Mouse (Mus musculus) kidney, adult 8-10 months (tissue): ENCODE measurements around the gene Cdh4.

Experiments
- DNase-seq, 2 experiments: peaks; one replicate each; pipeline ENCODE4 v3.0.0; 2022

Gene Cdh4

DNA sequence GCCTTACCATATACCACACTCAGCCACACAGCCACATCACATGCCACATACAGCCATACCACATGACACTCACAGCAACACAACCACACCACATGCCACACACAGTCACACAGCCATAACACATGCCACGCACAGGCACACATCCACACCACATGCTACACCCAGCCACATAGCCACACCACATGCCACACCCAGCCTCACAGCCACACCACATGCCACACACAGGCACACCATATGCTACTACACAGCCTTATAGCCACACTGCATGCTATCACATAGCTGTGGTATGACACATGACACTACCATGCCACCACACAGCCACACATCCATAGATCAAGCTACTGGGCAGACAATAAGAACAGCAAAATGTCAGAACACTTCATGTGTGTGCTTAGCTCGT is 158.1 kb downstream of the Cdh4 start:
- DNase-seq: no peak

DNA sequence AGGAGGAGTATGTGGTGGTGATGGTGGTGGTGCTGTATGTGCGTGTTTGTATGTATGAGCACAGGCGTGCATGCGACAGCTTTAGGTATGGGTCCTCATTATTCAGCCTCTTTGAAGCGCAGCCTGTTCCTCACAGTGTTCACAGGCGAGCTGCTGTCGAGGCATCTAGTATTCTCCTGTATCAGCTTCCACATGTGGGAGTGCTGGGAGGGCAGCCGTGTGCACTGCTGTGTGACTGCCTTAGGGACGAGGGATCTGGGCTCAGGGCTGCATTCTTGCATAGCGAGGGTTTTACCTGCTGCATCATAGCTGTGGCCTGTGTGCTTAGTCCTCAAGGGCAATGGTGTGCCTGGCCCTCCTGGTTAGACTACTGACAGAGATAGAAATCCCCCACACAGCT is 158.9 kb downstream of the Cdh4 start:
- no peak for DNase-seq

DNA sequence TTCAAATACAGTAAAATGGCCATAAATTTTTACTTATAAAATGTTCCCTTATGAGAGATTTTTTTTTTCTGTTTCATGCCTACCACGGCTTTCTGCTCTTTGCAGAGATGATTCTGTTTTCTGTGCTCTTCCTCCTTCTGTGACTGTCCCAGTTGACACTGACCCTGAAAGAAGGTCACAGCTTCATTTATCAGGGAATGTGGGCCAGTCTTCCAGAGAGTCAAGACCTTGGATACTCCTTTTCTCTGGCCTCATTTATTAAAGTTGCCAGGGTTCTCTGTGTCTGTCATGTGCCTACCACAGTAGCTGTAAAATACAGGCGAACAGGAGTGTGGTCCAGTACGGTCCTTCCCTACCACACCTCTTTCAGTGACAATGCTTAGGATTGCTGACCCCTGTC is 162.5 kb downstream of the Cdh4 start:
- DNase-seq: no peak

DNA sequence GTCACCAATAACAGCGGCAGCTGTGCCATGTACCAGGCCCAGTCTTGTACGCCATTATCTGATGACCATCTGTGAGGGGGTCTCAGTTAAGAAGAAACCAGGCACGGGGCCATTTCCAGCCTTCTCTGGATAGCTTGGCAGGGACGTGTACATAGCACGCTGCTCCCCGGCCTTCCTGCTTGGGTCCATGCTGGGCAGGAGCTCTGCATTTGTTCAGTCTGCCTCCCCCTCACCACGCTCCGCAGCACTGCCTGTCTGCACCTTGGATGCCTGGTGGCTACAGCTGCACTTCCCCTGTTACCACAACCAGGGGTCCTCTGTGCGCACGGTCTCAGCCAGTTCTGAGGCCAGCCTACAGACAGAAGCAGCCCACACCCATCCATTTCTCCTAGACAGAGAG is 163.0 kb downstream of the Cdh4 start:
- DNase-seq: no peak

DNA sequence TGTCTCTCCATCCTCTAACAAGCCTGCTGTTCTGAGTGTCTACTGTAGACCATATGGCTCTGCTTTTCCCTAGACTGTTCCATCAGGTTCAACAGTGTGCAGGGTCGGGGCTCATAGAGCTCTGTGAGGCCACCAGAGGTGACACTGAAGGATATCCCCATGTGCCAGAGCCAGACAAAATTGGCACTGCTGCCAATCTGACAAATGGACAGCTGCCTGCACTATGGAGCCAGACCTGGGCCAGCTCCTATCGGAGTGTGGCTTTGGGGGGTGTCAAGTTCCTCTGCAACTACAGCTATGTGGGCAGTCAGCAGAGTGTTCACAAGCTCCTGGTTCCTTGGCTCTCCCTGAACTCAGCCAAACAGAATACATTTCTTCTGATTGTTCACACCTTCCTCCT is 164.1 kb downstream of the Cdh4 start:
- DNase-seq: no peak

DNA sequence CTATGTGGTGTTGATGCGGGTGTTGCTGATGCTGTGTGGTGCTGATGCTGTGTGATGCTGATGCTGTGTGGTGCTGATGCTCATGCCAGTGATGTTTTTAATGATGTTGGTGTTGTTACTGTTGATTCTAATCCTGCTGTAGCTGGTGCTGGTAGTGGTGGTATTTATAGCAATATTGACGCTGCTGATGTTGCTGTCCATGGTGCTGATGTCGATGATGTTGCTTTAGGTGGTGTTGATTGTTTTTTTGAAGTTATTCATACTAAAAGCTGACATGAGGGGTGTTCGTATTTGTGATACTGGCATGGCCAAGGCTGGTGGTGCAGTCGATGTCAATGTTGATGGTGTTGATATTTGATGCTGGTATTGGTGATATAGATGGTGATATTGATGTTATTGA is 173.7 kb downstream of the Cdh4 start:
- no peak for DNase-seq

DNA sequence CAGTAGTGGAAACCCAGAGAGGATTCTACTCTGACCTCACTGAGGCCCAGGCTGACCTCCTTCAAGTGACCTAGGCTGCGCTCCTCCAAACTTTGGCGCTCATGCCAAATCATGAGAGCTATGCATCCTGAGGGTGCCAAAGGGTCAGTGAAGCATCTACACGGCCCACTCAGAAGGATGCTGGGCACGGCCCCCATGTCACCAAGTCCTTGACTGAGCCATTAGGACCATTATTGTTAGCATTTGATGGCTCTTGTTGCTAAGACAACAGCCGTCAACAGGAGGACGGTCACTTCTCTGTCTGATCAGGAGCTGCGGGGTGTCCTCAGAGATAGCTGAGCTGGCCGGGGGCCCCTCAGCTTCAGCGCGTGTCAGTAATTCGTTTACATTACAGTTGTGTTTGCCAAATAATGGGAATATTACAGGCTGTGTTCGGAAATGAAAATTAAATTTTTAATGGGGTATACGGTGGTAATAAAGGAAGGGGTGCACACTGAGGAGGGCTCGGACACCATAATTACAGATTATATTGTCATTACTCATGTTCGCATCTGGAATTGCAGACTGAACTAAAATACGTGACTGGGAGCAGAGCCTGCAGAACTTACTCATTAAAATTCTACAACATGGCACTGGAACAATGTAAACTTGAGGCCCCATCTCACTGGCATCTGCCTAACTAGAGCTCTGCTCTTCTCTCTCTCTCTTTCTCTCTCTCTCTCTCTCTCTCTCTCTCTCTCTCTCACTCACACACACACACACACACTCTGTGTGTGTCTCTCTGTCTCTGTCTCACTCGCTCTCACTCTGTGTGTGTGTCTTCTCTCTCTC is 181.6 kb downstream of the Cdh4 start:
- no peak for DNase-seq

DNA sequence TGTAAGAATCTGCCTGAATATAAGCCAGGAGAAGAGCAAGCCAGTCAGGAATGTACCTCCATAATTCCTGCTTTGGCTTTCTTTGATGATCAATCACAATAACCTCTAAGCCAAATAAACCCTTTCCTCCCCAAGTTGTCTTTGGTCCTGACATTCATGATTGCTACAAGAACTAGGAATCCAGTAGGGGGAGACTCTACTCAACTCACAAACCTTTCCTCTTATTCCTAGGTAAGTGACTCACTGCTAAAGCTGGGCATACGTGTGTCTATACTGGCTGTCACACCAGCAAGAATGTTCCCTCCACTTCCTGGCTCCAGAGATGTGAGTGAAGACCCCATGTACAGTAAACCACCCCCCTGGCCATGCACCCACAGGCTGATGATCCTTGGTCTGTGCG is 185.3 kb downstream of the Cdh4 start:
- no peak for DNase-seq

DNA sequence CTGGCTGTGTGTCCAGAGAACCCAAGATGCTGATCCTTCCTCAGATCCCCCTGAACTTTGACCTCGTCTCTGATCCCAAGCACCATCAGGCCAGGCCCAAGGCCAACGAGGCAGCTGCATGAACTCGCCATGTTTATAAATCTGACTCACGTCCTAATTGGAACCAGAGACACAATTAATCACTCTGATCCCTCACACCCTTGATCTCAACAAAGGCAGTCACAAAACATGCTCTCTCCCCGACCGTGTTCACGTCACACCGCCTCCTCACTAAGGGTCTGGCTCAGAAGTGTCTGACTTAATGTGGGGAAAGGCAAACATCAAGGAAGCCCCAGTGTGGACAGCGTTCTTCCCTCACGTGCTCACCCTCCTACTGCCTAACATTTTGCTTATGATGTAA is 188.5 kb downstream of the Cdh4 start:
- no peak for DNase-seq

DNA sequence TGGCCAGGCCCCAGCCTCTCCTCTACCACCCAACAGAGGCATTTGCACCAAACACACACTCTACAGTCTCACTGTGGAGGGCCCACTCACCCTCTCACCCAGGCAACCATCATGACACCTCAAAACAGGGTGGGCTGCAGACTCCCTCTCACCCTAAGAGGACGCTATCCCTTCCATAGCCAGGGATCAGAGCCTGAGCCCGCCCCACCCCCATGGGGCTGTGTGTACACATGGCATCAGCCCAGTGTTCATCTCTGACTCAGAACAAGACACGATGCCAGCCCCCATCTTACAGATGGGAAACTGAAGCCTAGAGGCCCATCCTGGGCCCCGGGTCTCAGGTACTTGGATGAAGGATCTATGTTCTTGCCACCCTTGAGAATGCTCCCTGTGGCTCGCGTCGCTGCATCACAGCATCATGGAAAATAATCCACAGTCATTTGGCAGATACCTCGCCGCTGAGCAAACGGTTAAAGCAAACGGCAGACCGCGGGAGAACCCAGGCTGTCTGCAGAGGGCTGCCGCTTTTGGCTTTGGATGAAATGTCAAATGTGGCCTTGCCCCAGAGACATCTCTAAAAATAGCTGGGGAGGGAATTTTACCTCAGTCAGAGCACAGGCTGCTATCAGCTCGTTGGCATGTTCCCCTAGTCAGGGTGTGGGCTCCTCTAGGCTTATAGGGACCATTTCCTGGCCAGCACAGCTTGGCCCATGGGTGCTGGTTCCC is 198.5 kb downstream of the Cdh4 start:
- DNase-seq: no peak

DNA sequence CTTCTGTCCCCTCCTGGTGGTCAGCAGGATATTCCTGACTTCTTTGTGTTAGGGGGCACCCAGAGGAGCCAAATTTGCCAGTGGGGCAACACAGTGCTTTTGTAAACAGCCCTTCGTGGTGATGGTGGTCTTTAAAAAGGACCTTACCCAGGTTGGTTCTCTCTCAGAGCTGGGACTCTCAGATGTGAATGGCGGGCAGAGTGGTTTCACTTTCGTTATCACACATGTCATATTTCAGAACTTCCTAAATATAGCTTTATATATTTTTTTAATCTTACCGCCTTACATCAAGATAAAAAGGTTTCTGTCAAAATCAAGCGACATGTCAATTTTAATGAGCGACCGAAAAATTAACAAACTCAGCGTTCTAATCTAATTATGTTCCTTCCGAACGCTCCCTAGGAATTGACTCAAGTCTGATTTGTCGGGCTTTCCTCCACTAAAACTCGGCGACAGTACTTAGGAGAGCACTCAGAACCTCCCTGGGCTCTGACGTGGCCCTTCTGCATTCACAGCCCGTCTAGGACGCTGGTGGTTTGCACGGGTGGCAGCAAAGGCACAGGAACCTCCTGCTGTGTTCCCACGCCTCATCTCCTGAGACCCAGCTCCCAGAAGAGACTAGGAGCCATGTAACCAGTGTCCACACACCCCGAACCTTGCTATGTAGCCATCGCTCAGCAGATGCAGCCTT is 206.5 kb downstream of the Cdh4 start:
- no peak for DNase-seq

DNA sequence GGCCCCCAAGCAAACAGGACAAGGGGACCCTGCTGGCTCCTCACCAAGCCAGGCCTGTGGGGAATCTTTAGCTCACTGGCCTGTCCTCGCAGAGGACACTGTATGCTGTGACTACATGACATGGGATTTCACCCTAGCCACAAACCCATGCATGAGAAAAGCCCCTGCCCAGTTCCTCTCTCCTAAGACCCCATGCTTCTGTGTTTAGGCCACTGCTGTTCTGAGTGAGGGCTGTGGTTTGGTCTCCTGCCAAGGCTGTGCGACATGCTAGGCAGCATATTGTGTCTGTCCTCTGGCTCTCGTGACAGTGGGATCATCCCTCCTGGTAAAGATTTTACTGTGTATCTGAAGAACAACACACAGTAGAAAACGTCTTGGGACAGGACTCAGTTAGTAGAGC is 207.1 kb downstream of the Cdh4 start:
- DNase-seq: no peak

DNA sequence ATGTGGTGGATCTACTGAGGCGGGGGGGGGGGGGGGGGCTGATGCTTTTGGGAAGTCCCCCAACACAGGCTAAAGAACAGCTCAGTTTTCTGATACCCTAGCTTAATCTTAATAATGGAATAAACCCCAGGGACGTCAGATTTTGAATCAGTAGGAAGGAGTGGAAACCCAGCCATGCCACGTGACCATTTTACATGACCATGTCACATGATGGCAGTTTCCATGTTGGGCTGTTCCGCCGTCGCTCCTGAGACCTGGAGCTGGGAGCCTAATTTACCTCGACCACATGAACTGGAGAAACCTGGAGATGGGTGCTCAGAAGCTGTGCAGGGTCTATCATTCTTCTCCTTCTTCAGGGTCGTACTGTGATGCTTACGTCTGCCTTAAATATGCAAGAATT is 207.9 kb downstream of the Cdh4 start:
- no peak for DNase-seq

DNA sequence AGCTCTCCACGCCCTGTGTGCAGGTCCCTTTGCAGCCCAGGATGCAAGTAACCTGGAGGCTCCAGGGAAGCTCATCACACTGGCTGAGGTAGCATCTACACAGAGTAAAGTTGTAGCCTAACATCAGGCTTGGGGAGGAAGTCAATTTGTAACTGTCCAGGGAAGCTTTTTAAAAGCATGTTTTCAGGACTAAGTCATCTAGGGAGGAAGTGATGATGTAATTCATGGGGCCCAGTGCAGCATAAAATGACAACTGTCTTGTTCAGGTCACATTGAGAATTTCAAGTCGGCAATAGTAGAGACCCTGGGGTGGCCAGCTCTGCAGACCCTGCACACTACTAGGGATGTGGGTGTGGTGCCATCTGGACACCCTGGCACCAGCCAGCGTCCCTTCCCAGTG is 213.3 kb downstream of the Cdh4 start:
- no peak for DNase-seq

DNA sequence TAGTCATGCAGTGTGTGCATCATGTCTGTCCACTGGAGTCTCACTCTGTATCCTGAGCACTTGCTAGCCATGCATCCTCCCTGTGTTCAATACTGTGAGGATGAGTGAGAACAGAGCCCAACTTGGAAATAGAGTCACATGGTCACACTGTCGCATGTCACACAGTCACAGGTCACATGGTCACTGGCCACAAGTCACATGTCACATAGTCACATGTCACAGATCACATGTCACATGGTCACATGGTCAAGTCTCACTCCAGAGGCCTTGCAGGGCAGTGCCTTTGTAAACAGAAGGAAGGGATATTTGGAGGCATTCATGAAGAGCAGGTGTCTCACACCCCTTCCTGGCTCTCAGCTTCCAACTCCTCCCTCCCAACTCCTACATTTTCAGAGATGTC is 217.0 kb downstream of the Cdh4 start:
- no peak for DNase-seq

DNA sequence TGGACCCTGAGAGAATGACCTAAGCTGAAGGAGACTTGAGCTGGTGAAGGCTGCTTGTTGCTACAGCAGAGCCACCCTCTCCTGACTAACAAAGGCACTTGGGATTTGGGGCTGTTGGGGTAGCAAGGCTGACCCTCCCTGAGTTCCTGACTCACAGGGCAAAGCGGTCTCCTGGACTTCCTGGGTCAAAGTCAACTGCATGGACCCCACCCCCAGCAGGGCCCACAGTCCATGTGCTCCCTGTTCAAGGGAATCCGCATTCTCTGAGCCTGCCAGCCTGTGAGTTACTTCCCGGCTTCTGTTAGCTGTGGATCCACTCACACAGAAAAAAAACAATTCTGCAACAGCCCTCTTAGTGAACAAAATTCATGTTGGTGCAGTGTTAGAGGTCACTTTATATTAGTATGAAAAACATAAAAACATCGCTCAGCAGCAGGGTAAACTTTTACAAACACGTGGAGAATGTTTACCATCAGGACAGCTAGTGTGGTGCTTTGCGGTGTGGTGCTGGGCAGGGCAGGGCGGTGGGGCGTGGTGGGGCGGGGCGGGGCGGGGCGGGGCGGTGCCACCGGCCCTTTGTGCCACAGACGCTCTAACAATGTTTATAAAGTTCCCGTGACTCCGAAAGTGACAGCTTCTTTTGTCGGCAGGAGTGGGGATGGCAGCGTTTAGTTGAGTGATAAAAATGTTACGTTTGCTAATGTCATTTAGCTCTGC is 219.9 kb downstream of the Cdh4 start:
- DNase-seq: peak; percentile 7 to 21

DNA sequence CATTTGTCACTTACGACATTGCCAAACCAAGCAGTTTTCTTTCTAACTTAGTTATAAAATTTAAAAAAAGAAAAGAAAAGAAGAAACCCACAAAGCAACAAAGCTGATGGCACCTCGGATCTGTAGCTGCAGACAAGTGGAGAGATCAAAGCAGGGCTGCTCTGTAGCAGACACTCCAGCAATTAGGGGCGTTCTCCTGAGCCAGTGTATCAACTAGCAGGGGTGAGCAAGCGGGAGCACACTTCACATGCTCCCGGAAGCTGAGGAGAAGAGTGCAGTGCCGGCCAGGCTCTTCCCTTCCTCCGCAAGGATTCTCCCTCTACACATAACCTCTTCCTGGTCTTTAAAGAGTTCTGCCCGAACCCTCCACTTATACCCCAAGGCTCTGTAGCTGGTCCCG is 220.5 kb downstream of the Cdh4 start:
- DNase-seq: no peak

DNA sequence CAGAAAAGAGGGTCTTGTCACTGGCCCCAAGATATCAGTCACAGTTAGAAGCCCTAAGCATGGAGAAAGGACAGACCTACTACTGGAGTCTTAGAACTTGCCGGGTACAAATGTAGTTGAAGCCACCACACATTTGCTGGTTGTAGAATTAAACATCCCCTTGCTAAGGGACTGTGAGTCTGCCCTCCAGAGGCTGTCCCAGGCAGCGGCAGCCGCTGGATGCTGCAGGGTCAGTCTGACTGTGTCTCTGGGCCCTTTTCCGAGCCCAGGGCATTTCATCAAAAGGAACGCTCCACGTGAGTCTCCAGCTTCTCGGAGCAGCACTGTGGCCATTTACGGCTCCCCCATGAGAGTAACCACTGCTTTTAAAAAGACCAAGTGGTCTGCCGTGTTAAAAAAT is 221.4 kb downstream of the Cdh4 start:
- DNase-seq: no peak

DNA sequence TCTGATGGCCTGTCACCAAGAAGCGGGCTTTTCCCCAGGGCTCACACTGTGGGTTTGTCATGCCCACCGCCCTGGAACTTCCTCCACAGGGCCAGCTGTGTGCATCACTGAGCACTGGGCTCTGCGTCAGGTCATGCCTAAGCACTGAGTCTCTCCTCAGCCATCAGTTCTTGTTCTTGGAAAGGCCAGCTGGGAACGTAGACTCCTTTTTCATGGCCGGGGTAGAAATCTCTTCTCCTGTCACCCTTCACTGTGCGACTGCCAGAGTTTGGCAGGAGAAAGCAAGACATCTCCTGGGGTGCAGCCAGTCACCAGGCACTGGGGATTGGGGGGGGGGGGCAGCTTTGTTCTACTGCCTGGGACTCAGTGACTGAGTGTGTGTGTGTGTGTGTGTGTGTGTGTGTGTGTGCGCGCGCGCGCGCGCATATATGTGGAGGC is 222.0 kb downstream of the Cdh4 start:
- no peak for DNase-seq

DNA sequence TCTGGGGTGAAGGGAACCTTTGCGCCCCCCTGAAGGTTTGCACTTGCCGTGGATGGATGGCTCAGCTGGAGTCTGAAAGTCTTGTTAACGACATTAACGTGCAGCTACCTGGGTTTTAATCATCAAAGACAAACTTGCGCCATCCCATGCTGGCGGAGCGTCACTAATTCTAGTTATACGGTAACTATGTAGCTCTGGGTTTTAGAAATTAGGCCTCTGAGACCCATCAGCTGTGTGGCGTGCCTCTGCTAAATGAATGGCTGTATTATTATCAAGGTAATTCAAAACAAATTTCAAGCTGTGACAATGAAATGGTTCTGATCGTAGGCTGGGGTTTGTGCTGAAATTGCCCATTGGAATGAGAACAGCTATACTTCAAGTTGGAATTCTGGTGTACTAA is 228.5 kb downstream of the Cdh4 start:
- DNase-seq: no peak

DNA sequence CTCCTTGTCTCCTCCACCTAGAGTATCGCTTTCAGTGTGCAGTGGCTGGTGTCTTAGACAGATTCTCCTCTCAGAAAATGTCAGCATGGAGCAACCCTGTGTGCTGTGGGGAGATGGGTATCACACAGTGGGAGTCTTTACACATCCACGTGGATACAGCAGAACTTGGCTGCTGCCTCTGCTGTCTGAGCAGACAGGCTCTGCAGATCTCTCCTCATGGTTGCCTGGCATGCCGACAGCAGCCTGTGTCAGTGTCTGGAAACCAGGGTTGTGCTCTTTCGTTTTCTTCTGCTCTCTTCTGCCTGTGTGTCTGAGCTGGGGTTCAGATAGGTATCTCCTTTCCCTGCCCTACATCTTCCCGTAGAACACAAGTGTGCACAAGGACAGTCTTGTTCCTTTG is 237.6 kb downstream of the Cdh4 start:
- no peak for DNase-seq

DNA sequence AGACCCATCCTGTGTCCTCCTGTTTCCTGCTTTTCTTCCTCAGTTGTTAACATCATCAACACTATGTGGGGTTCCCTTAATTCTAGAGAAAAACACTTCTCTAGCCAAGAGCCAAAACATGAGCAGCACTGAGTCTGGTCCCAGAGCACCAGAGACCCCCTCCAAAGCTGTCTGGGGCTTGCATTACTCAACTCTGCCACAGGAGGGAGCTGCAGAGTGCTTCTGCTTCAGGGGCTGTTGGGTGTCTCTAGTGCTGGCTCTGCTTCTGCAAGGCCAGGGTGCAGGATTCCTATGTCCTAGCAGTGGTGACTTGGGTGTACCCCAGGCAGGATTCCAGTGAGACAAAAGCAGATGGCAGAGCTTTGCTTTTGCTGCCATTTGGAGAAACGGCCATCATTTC is 239.2 kb downstream of the Cdh4 start:
- peak in 1 of 2 experiments; percentile 32 for DNase-seq

DNA sequence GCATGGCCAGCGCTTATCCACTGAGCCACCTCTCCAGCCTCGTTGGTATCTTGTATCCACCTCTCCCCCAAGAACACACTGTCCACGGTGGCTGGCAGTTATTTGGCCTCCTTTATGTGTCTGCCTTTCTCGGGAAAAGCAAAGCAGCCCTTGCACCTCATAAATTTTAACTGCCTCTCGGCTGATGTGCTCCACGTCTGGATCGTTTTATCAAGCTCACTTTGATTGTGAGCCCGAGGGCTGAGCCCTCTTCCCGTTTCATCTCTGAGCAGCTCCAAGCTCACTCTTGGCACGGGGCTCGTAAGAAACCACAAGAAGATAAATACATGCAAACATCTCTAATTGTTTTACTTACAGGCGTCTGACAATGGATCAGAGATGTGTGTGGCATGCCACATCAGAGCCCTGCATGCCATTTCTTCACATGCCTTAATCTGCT is 245.0 kb downstream of the Cdh4 start:
- DNase-seq: no peak
